Mouse (Mus musculus) bone marrow macrophage, adult 2 months (primary cell): ENCODE measurements around the gene Exoc3l2. TPM values are rescaled to one million over a fixed set of nuclear protein-coding genes. Genes with fewer than 3 reads are reported as not detected.

Source experiments
- H3K27ac ChIP-seq: 2 replicates; pipeline ENCODE4 v1.5.1; 2012; ENCODE audit warnings: low read depth, low read length; ENCODE audit not compliant: insufficient read depth
- H3K4me1 ChIP-seq: 2 replicates; pipeline ENCODE4 v1.6.1; 2012; ENCODE audit warnings: low read length; ENCODE audit not compliant: control insufficient read depth, insufficient read depth
- H3K4me3 ChIP-seq: 2 replicates; pipeline ENCODE4 v1.5.1; 2012; ENCODE audit warnings: mild to moderate bottlenecking, low read length, moderate library complexity; ENCODE audit not compliant: insufficient read depth
- CTCF ChIP-seq: IDR thresholded peaks from 2 replicates; pipeline ENCODE4 v1.5.1; 2012; ENCODE audit warnings: low read depth, mild to moderate bottlenecking, low read length, moderate library complexity
- POLR2A ChIP-seq: IDR thresholded peaks from 2 replicates; pipeline ENCODE4 v1.6.1; 2012; ENCODE audit warnings: mild to moderate bottlenecking, low read depth, low read length, borderline replicate concordance
- polyA plus RNA-seq: library from polyadenylated mRNA; stranded (reverse); fragments of >200 nt; gene quantifications from 2 replicates; pipeline ENCODE4 v1.2.4, GENCODE M21; 2012; ENCODE audit not compliant: missing spikeins, insufficient read depth, insufficient read length

The Exoc3l2 gene
- not detected in 2 replicates for polyA plus RNA-seq

- TF ChIP-seq CTCF (no peak), POLR2A (no peak)
- Histone ChIP-seq H3K4me1 (peaks cover 29% of the 10 kb centered on the region), H3K4me3 (no peak within 1 kb of the TSS), H3K27ac (no peak within 1 kb of the TSS)
Observed at GRCm38 (mm10) chr7:19462884-19463381, at the start of gene Exoc3l2. Exoc3l2 (plus strand) TSS chr7:19463331.

- Histone ChIP-seq H3K4me1 (no peaks in the 10 kb centered on the region), H3K4me3 (no peak overlapping the region), H3K27ac (no peak overlapping the region)
- no peak for TF ChIP-seq POLR2A
Observed at GRCm38 (mm10) chr7:19413525-19413924, 49.6 kb upstream of the Exoc3l2 start.

GRCm38 (mm10) chr7:19416590-19416989, 46.5 kb upstream of the Exoc3l2 start:
- H3K27ac ChIP-seq: no peak overlapping the region
- no peak overlapping the region for H3K4me3 ChIP-seq
- peaks cover 5% of the 10 kb centered on the region; the same call in 1 of the 2 replicates for H3K4me1 ChIP-seq
- TF ChIP-seq POLR2A: no peak
- no peak for TF ChIP-seq CTCF

GRCm38 (mm10) chr7:19420121-19420520, 43.0 kb upstream of the Exoc3l2 start:
- TF ChIP-seq CTCF (no peak), POLR2A (no peak)
- H3K27ac ChIP-seq: no peak overlapping the region
- peaks cover 5% of the 10 kb centered on the region; the same call in 1 of the 2 replicates for H3K4me1 ChIP-seq
- peak overlapping the region; percentile 29 for H3K4me3 ChIP-seq

- TF ChIP-seq POLR2A: no peak
- TF ChIP-seq CTCF: no peak
- Histone ChIP-seq H3K4me1 (peaks cover 5% of the 10 kb centered on the region; the same call in 1 of the 2 replicates), H3K27ac (no peak overlapping the region), H3K4me3 (peak overlapping the region; percentile 60)
Observed at GRCm38 (mm10) chr7:19420821-19421636, 42.1 kb upstream of the Exoc3l2 start.

- H3K4me3 ChIP-seq: no peak overlapping the region
- H3K4me1 ChIP-seq: peaks cover 5% of the 10 kb centered on the region; the same call in 1 of the 2 replicates
- no peak overlapping the region for H3K27ac ChIP-seq
- no peak for TF ChIP-seq CTCF
- no peak for TF ChIP-seq POLR2A
Observed at GRCm38 (mm10) chr7:19423083-19423482, 40.0 kb upstream of the Exoc3l2 start.

- Histone ChIP-seq H3K27ac (no peak overlapping the region), H3K4me1 (peaks cover 5% of the 10 kb centered on the region; the same call in 1 of the 2 replicates), H3K4me3 (no peak overlapping the region)
- TF ChIP-seq POLR2A (no peak), CTCF (no peak)
Observed at GRCm38 (mm10) chr7:19424051-19424450, 39.1 kb upstream of the Exoc3l2 start.

- Histone ChIP-seq H3K4me1 (peaks cover 2% of the 10 kb centered on the region; the same call in 1 of the 2 replicates), H3K4me3 (no peak overlapping the region), H3K27ac (no peak overlapping the region)
- TF ChIP-seq POLR2A (no peak), CTCF (no peak)
Observed at GRCm38 (mm10) chr7:19426349-19426748, 36.8 kb upstream of the Exoc3l2 start.

GRCm38 (mm10) chr7:19426888-19427287, 36.2 kb upstream of the Exoc3l2 start:
- no peak for TF ChIP-seq POLR2A
- Histone ChIP-seq H3K27ac (no peak overlapping the region), H3K4me1 (no peaks in the 10 kb centered on the region), H3K4me3 (no peak overlapping the region)

GRCm38 (mm10) chr7:19427999-19428650, 35.0 kb upstream of the Exoc3l2 start:
- no peak overlapping the region for H3K27ac ChIP-seq

More at GRCm38 (mm10) chr7:19427999-19428650, 35.0 kb upstream of the Exoc3l2 start:
- Histone ChIP-seq H3K4me3 (no peak overlapping the region), H3K4me1 (no peaks in the 10 kb centered on the region)
- TF ChIP-seq POLR2A: no peak
- no peak for TF ChIP-seq CTCF
